Mouse (Mus musculus) ES-Bruce4 (cell line): ENCODE data around the gene Kcnq2.

ENCODE experiments used
- CTCF ChIP-seq: IDR thresholded peaks from one replicate; pipeline ENCODE4 v1.8.1; 2011; ENCODE audit warnings: low read depth, low read length
- EP300 ChIP-seq: IDR thresholded peaks from 2 replicates; pipeline ENCODE4 v1.6.1; 2011; ENCODE audit warnings: low read depth, low read length; ENCODE audit not compliant: insufficient read depth
- POLR2A ChIP-seq: IDR thresholded peaks from one replicate; pipeline ENCODE4 v1.8.1; 2011; ENCODE audit warnings: low read length; ENCODE audit not compliant: insufficient read depth

GRCm38 (mm10) chr2:181078908-181079307 is 56.2 kb downstream of the Kcnq2 start:
- no peak for TF ChIP-seq POLR2A
- no peak for TF ChIP-seq CTCF
- no peak for TF ChIP-seq EP300
